Mouse (Mus musculus) urinary bladder, postnatal 10 days (tissue): ENCODE measurements around the gene Scgb1b27.
"Not testable (repeated sequence)": the region's sequence is repeated elsewhere in the genome, so short reads cannot be mapped to it uniquely, and the experiment has no call there.

ENCODE experiments used
- DNase-seq: peaks from one replicate; pipeline ENCODE4 v3.0.0; 2022; ENCODE audit warnings: low spot score

Scgb1b27 gene

GRCm38 (mm10) chr7:34021183-34021582 lies at the start of gene Scgb1b27:
TSS of gene Scgb1b27 (plus strand) at chr7:34021483.
- DNase-seq: not testable (repeated sequence)

DNA sequence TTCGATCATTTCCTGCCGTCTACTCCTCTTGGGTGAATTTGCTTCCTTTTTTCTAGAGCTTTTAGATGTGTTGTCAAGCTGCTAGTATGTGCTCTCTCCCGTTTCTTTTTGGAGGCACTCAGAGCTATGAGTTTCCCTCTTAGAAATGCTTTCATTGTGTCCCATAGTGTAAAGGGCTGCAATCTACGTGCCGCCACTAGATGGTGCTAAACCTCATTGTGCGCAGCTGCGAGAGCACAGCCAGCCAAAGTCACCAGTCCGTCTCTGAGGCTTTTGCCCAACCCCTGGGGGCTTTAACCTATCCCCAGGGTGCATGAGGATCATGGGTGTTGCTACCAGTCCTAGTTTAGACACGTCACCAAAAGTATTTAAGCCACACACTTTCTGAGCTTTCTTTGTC lies 39.0 kb upstream of the Scgb1b27 start:
- DNase-seq: not testable (repeated sequence)

DNA sequence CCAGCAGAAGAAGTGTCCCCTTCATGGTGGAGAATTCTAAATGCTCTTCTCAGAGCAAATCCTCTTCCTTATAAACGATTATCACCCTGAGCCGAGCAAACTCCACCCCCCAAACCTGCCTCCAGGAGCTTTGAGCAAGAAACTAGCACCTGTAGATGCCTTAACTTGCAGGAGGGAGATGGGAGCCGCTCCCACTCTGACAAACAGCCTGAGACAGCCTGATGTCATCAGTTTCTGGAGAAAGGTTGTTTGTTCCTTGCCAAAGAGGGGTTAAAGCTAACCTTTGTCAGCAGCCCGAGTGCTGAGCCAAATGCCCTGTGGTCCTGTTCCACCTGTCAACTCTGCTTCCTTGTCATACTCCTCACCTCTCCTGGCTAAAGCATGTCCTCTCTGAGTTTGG lies 7.4 kb upstream of the Scgb1b27 start, which contains the start of gene Scgb2b27:
Gene Scgb2b27 (minus strand): TSS at position 101 of the 400 bp plus-strand sequence.
- no peak for DNase-seq

GRCm38 (mm10) chr7:34025641-34026040 lies 4.4 kb downstream of the Scgb1b27 start:
- DNase-seq: no peak

- DNase-seq: not testable (repeated sequence)
Observed at GRCm38 (mm10) chr7:34027202-34027601, 5.9 kb downstream of the Scgb1b27 start.

- no peak for DNase-seq
Observed at GRCm38 (mm10) chr7:34030026-34030425, 8.7 kb downstream of the Scgb1b27 start.

DNA sequence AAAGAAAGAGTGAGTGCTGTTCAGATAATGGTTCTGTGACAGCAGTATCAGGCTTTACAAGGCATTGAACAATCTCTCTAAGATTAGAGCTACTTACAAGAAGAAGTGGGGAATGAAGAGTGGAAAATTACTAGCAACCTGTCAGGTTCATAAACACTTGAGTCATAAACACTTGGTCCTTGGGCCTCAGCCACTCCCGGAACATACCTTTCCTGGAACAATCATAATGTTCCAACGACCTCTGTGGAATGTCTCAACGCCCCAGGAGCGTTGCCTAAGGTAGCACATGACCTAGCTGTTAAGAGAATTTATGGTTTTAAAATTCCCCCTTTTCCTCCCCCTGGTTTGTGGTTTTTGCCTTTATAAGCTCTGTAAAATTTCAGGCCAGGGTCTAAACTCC lies 13.3 kb downstream of the Scgb1b27 start:
- DNase-seq: not testable (repeated sequence)

DNA sequence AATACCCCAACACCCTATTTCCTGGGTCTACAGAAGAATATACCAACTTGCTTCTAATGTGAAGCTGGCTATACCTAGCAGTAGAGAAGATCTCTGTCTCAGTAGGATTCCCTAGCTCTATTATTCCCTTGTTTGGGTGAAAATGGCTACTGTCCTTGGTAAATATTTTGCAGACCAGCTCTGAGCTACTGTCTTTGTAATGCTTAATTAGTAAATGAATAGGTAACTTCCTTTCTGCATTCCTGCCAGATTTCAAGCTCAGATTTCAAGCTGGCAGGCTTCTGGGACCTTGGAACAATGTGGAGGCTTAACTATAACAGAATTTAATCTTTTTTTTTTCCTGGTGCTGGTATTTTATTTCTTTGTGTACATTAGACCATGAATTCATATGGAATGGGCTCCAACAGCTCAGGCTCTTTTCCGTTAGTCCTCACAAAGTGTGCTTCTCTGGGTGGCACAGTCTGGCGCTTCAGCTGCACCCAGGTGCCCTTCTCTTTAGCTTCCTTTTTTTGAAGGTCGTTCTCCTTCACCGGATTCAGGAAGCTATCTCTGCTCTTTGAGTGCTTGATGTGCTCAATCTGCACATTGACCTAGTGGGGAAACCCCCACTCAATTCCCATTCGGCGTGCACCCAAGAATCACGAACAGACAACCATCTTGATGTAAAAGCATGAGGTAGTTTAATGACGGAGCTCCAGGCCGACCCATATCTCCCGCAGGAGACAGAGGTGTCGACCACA lies 15.0 kb downstream of the Scgb1b27 start:
- DNase-seq: not testable (repeated sequence)

- not testable (repeated sequence) for DNase-seq
Observed at GRCm38 (mm10) chr7:34068132-34068531, 46.8 kb downstream of the Scgb1b27 start.
